Mouse (Mus musculus) cerebellum, adult 2 months (tissue): Measurements from ENCODE around the gene Smarcc1.

Experiments
- CTCF ChIP-seq: fragments of 200-500 bp; IDR thresholded peaks from 2 replicates; pipeline ENCODE4 v1.5.1; 2011; ENCODE audit warnings: low read depth, mild to moderate bottlenecking, control low read depth, low read length, moderate library complexity, borderline replicate concordance; ENCODE audit not compliant: insufficient read depth
- POLR2A ChIP-seq: fragments of 200-500 bp; IDR thresholded peaks from 2 replicates; pipeline ENCODE4 v1.6.1; 2011; ENCODE audit warnings: low read length, control low read depth, borderline replicate concordance; ENCODE audit not compliant: insufficient read depth

GRCm38 (mm10) chr9:110118249-110118648 is 741 bp downstream of the Smarcc1 start:
- TF ChIP-seq CTCF (no peak), POLR2A (no peak)
